Mouse (Mus musculus) liver, adult (tissue): ENCODE results near the gene Kif3a.

Experiments
- GATA4 ChIP-seq: IDR thresholded peaks from 2 replicates; pipeline ENCODE4 v1.6.1; 2014; ENCODE audit warnings: mild to moderate bottlenecking, low read length; ENCODE audit not compliant: insufficient replicate concordance

Kif3a gene

GRCm38 (mm10) chr11:53621582-53622439 lies 54.6 kb downstream of the Kif3a start:
- TF ChIP-seq GATA4, result no peak

GRCm38 (mm10) chr11:53622440-53622806 lies 55.2 kb downstream of the Kif3a start:
- TF ChIP-seq GATA4, result no peak

GRCm38 (mm10) chr11:53623573-53623972 lies 56.4 kb downstream of the Kif3a start:
- TF ChIP-seq GATA4, result no peak

- no peak for TF ChIP-seq GATA4
These were observed 56.9 kb downstream of the Kif3a start for GRCm38 (mm10) chr11:53624124-53624523.

- TF ChIP-seq GATA4, result no peak
These were observed 59.7 kb downstream of the Kif3a start for GRCm38 (mm10) chr11:53626802-53627373.

- TF ChIP-seq GATA4, result no peak
These were observed 60.7 kb downstream of the Kif3a start for GRCm38 (mm10) chr11:53627859-53628258.

- no peak for TF ChIP-seq GATA4
These were observed 65.0 kb downstream of the Kif3a start for GRCm38 (mm10) chr11:53632122-53632733.

- no peak for TF ChIP-seq GATA4
These were observed 66.5 kb downstream of the Kif3a start for GRCm38 (mm10) chr11:53633644-53634043.

GRCm38 (mm10) chr11:53634556-53634955 lies 67.4 kb downstream of the Kif3a start, which contains the start of gene Il13:
Gene Il13 (minus strand): TSS chr11:53634702.
- no peak for TF ChIP-seq GATA4

- TF ChIP-seq GATA4, result no peak
These were observed 68.5 kb downstream of the Kif3a start for GRCm38 (mm10) chr11:53635590-53636182.

GRCm38 (mm10) chr11:53636183-53636646 lies 69.0 kb downstream of the Kif3a start:
- TF ChIP-seq GATA4, result no peak

- no peak for TF ChIP-seq GATA4
These were observed 70.0 kb downstream of the Kif3a start for GRCm38 (mm10) chr11:53637046-53637802.

- TF ChIP-seq GATA4, result no peak
These were observed 70.7 kb downstream of the Kif3a start for GRCm38 (mm10) chr11:53637803-53638260.

- TF ChIP-seq GATA4, result no peak
These were observed 75.6 kb downstream of the Kif3a start for GRCm38 (mm10) chr11:53642744-53643279.
